Mouse (Mus musculus) embryonic fibroblast, embryonic 13.5 days (primary cell): ENCODE results near the gene Rsph9.

ENCODE experiments used
- CTCF ChIP-seq: IDR thresholded peaks from 2 replicates; pipeline ENCODE4 v1.5.1; 2011; ENCODE audit warnings: mild to moderate bottlenecking, control low read depth, low read length, moderate library complexity, borderline replicate concordance; ENCODE audit not compliant: insufficient read depth
- POLR2A ChIP-seq: IDR thresholded peaks from 2 replicates; pipeline ENCODE4 v1.6.1; 2011; ENCODE audit warnings: low read depth, mild to moderate bottlenecking, control low read depth, low read length, moderate library complexity

DNA sequence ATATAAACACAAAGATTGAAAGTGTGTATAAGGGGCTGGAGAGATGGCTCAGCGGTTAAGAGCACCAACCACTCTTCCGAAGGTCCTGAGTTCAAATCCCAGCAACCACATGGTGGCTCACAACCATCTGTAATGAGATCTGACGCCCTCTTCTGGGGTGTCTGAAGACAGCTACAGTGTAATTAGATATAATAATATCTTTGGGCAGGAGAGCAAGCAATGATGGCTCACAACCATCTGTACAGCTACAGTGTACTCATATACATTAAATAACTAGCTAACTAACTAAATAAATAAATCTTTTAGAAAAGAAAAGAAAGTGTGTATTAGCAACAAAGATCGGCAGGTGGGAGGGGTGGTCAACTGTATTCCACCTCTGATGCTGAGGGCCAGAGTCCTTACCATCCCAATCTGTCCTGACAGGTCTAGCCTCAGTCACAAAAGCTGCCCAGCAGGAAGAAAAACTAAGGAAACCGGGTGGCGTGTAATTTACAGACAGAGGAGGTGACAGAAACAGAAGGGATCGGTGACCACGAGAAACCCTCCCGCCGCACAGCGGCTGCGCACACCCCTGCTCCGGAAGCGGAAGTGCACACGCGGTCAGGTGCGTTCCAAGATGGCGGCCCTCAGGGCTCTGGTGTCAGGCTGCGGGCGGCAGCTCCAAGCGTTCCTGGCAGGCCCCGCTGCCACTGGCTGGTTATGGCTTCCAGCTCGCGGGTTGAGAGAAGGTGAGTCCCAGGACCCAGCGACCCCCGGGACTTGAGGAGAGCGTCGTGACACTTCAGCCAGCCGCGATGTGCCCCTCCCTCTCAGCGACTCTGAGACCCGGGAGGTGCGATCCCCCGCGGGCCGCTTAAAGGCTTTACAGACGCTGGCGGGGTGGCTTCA lies 33.4 kb downstream of the Rsph9 start, which contains the start of gene Mrps18a:
- TF ChIP-seq CTCF = no peak
- peak; percentile 92 for TF ChIP-seq POLR2A
